Comparison of ENCODE assay signal across 8 mouse cellular contexts in the genomic region with DNA sequence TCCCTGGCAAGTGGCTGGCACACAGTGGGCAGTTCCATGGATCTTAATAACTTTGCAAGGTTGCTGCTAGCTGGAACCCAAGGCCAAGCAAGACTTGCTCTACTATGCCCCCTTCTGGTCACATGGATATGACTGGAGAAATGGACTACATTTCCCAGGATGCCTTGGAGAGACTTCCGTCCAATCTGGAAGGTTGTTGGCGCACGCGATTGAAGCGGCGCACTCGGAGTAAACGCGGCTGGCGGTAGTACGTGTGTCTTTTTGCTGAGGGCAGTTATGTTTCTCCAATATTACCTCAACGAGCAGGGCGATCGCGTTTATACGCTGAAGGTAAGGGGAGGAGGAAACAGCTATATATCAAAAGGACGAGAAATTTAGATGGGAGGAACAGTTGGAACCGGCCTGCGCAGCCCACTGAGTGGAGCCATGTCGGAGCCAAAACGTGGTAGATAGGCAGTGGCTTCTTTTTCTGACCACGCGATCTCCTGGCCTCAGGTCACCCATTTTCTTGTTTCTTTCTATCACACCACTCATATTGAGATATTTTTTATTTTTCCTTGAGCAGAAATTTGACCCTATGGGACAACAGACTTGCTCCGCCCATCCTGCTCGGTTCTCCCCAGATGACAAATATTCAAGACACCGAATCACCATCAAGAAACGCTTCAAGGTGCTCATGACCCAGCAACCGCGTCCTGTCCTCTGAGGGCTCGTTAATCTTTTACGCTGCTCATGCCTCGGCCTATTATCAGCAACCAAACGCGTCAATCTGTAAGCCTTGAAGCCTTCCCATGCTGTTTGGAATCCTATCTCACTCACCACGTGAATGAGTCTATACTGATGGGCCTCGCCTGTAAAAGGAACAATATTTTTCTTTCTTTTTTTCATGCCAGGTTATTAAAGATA. TPM values are rescaled to one million over a fixed set of nuclear protein-coding genes. Genes with fewer than 3 reads are reported as not detected.
DNase-seq lines count a peak whose midpoint lies in the region; ATAC-seq and TF ChIP-seq lines count a peak whose summit lies in the region.

A gene (plus strand): TSS at position 179 of the 906 bp plus-strand sequence.

- H3K9ac ChIP-seq in hindbrain, postnatal 0 days (replicated peaks; ENCODE audit: low read length) = peak within 1 kb of the TSS; percentile 63

- H3K4me2 ChIP-seq in hindbrain, postnatal 0 days (ENCODE audit: low read depth, low read length) = peak within 1 kb of the TSS; percentile 72

- no peaks in the 10 kb centered on the region for H3K9me3 ChIP-seq in hindbrain, postnatal 0 days (ENCODE audit: low read length)

- peak within 1 kb of the TSS; percentile 71 for H3K4me3 ChIP-seq in gastrocnemius, adult 2 months
- peak within 1 kb of the TSS; percentile 61 for H3K4me3 ChIP-seq in hindbrain, postnatal 0 days (ENCODE audit: low read length)
- peak within 1 kb of the TSS; percentile 78 for H3K4me3 ChIP-seq in left cerebral cortex, adult 2 months

- H3K27ac ChIP-seq in gastrocnemius, adult 2 months = peak within 1 kb of the TSS; percentile 93
- peak within 1 kb of the TSS; percentile 80 for H3K27ac ChIP-seq in hindbrain, postnatal 0 days
- peak within 1 kb of the TSS; percentile 83 for H3K27ac ChIP-seq in left cerebral cortex, adult 2 months

- WGBS in hindbrain, postnatal 0 days = 1% methylated on average over 36 of the region's 36 CpGs

- H3K36me3 ChIP-seq in hindbrain, postnatal 0 days (ENCODE audit: insufficient read depth, low read length) = no peaks in the 10 kb centered on the region

- H3K4me1 ChIP-seq in hindbrain, postnatal 0 days (ENCODE audit: insufficient read depth, low read length) = peaks cover 10% of the 10 kb centered on the region

- peak; percentile 96 for DNase-seq in ZHBTc4 (ENCODE audit: low read depth, low spot score)
- peak; percentile 56 to 83 for DNase-seq in cerebellum, postnatal 4 days (ENCODE audit: low spot score in 2 of 2)
- DNase-seq in gastrocnemius, adult 2 months = peak; percentile 86
- peak; percentile 96 for DNase-seq in hindbrain, postnatal 0 days (ENCODE audit: low spot score)
- DNase-seq in left cerebral cortex, adult 2 months (ENCODE audit: extremely low spot score in 1 of 2, low spot score in 2 of 2) = peak; percentile 86 to 87
- DNase-seq in right cerebral cortex, adult 2 months (ENCODE audit: low spot score in 2 of 2) = peak; percentile 92 to 93
- DNase-seq in urinary bladder, postnatal 36 days (ENCODE audit: low spot score in 2 of 2) = peak; percentile 70 to 80

- intact Hi-C loops in gastrocnemius, adult 2 months (cut with DNase I) = loop anchor here (1.0 to 10.0 kb wide), 4 partner anchors 23 to 220 kb away; a partner anchor contains a TSS
- intact Hi-C loops in left cerebral cortex, adult 2 months (cut with DNase I) = loop anchor here (2.0 to 10.0 kb wide), 6 partner anchors 23 to 230 kb away; a partner anchor contains a TSS

- TF ChIP-seq CTCF in gastrocnemius, adult 2 months (IDR thresholded peaks at IDR 0.05) = peak; percentile 87
- peak; percentile 92 for TF ChIP-seq CTCF in hindbrain, postnatal 0 days (IDR thresholded peaks at IDR 0.05; ENCODE audit: low read depth)
- peak; percentile 94 for TF ChIP-seq CTCF in left cerebral cortex, adult 2 months (IDR thresholded peaks at IDR 0.05)

- no peaks in the 10 kb centered on the region for H3K27me3 ChIP-seq in hindbrain, postnatal 0 days (ENCODE audit: insufficient read depth, low read length)

- peak; percentile 72 for ATAC-seq in hindbrain, postnatal 0 days
- peak; percentile 61 for ATAC-seq in megakaryocyte, adult 5-6 weeks (ENCODE audit: poor library complexity, severe bottlenecking)

RNA-seq across cellular contexts. Expression of the gene that starts here (rescaled TPM):
- 10 to 100 TPM; 51.6 to 64.3 TPM for total RNA-seq in gastrocnemius, adult 2 months (2021)
- total RNA-seq in hindbrain, postnatal 0 days (2014; rRNA removed) = 61.0 and 115 TPM in 2 replicates
- 177 and 183 TPM in 2 replicates for polyA plus RNA-seq in hindbrain, postnatal 0 days (2015; fragmentation: Nextera tagmentation; extraction: Ambion mirVana)
- total RNA-seq in left cerebral cortex, adult 2 months (2021) = 10 to 100 TPM; 46.0 to 46.4 TPM
- 48.1 and 56.2 TPM in 2 replicates for total RNA-seq in megakaryocyte, adult 5-6 weeks (2015)
- total RNA-seq in megakaryocyte, adult 5-6 weeks (2017) = 72.9 and 74.8 TPM in 2 replicates

Comparison
In these comparisons a context has a peak if more than half of its experiments do, and no peak if none do; other contexts are left out.
1. Peak in every context shown above with its lines: DNase-seq, ATAC-seq, H3K4me3 ChIP-seq and H3K27ac ChIP-seq.